Mouse (Mus musculus): ENCODE results near the gene Tmem216. TPM values are rescaled to one million over a fixed set of nuclear protein-coding genes. Genes with fewer than 3 reads are reported as not detected.

Tmem216 gene
- polyA plus RNA-seq, 1 experiment from 2014 or later: 20.7 TPM

DNA sequence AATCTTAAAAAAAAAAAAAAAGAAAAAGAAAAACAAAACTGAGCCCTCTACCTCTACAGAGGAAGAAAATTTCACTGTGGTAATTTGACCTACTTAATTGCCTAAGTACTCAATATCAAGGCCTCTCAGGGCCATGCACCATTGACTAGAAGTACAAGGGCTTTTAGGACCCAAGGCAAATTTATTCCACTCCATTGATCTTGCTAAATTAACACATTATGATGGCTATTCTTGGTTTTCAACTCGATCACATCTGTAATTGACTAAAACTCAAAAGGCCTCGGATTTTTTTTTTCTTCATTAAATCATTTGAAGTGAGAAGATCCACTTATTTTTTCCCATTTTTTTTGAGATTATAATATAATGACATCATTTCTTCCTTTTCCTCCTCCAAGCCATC is 1.4 kb upstream of the Tmem216 start:
- H3K4me2 ChIP-seq (ENCODE audit: low read depth, low read length): no peak overlapping the region
- no peaks in the 10 kb centered on the region for H3K27me3 ChIP-seq (ENCODE audit: control insufficient read depth, insufficient read depth, low read length)
- no peaks in the 10 kb centered on the region for H3K36me3 ChIP-seq (ENCODE audit: control insufficient read depth, insufficient read depth)
- H3K4me3 ChIP-seq (ENCODE audit: low read length): no peak overlapping the region
- no peak for ATAC-seq (replicated peaks; ENCODE audit: extremely low read depth, insufficient read depth, low FRiP score)
- H3K9me3 ChIP-seq (replicated peaks; ENCODE audit: control insufficient read depth, low read length): no peaks in the 10 kb centered on the region
- H3K9ac ChIP-seq (ENCODE audit: low read length): no peak overlapping the region
- peaks cover 8% of the 10 kb centered on the region for H3K4me1 ChIP-seq (ENCODE audit: control insufficient read depth, insufficient read depth, low read length)
- H3K27ac ChIP-seq (ENCODE audit: low read length): no peak overlapping the region
- WGBS: 75% methylated on average over 2 of the region's 2 CpGs

DNA sequence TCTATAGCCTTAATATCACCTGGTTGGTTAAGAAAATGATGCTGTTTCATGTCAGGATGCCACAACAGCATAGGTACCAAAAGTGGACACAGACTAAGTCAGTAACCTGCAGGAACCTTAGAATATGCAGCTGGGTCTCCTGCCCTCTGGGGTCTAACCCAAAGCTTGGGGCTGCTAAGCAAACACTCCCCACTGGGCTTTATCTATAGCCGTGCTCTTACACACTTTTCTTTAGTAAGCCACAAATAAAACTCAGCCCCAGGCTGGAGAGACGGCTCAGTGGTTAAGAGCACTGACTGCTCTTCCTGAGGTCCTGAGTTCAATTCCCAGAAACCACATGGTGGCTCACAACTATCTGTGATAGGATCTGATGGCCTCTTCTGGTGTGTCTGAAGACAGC is 963 bp upstream of the Tmem216 start:
- 59% methylated on average over 2 of the region's 2 CpGs for WGBS

DNA sequence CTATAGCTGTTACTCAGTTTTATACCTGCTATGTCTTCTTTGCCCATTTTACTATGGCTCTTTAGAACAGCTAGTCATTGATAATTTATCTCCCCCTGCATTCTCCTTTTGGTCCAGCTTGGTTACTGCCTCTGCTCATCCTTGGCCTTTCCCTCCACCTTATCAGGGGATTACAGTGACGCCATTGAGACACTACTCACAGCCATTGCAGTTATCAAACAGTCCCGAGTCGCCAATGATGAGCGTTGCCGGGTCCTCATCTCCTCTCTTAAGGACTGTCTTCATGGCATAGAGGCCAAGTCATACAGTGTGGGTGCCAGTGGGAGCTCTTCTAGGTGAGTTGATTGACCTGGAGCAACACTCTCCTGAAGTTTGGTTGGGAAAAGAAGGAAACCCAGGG is 16.6 kb downstream of the Tmem216 start:
- Histone ChIP-seq H3K27me3 (ENCODE audit: control insufficient read depth, insufficient read depth, low read length) (no peaks in the 10 kb centered on the region), H3K27ac (ENCODE audit: low read length) (no peak overlapping the region), H3K9ac (ENCODE audit: low read length) (no peak overlapping the region), H3K9me3 (replicated peaks; ENCODE audit: control insufficient read depth, low read length) (no peaks in the 10 kb centered on the region), H3K4me3 (ENCODE audit: low read length) (no peak overlapping the region), H3K4me1 (ENCODE audit: control insufficient read depth, insufficient read depth, low read length) (no peaks in the 10 kb centered on the region), H3K4me2 (ENCODE audit: low read depth, low read length) (no peak overlapping the region), H3K36me3 (ENCODE audit: control insufficient read depth, insufficient read depth) (peaks cover 70% of the 10 kb centered on the region)
- WGBS: 84% methylated on average over 5 of the region's 5 CpGs
- no peak for ATAC-seq (replicated peaks; ENCODE audit: extremely low read depth, insufficient read depth, low FRiP score)

More for the DNA sequence above, 963 bp upstream of the Tmem216 start:
- Histone ChIP-seq H3K9ac (ENCODE audit: low read length) (no peak overlapping the region), H3K9me3 (replicated peaks; ENCODE audit: control insufficient read depth, low read length) (no peaks in the 10 kb centered on the region), H3K27ac (ENCODE audit: low read length) (no peak overlapping the region), H3K4me2 (ENCODE audit: low read depth, low read length) (no peak overlapping the region), H3K27me3 (ENCODE audit: control insufficient read depth, insufficient read depth, low read length) (no peaks in the 10 kb centered on the region), H3K4me1 (ENCODE audit: control insufficient read depth, insufficient read depth, low read length) (peaks cover 8% of the 10 kb centered on the region), H3K4me3 (ENCODE audit: low read length) (no peak overlapping the region), H3K36me3 (ENCODE audit: control insufficient read depth, insufficient read depth) (no peaks in the 10 kb centered on the region)
- no peak for ATAC-seq (replicated peaks; ENCODE audit: extremely low read depth, insufficient read depth, low FRiP score)

DNA sequence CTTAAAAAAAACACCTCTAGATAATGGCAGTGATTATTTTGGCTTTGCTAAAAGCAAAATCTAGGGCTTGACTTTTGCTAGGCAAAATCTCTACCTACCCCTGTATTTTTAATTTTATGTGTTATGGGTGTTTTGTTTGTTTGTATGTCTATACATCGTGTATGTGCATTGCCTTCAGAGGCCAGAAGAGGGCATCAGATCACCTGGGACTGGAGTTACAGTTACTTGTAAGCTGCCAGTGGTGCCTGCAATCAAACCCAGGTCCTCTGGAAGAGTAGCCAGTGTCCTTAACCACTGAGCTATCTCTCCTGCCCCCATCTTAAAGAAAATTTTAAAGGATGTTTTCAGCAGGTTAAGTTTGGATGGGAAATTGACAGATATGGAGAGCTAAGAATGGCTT is 26.0 kb downstream of the Tmem216 start:
- Histone ChIP-seq H3K9me3 (replicated peaks; ENCODE audit: control insufficient read depth, low read length) (no peaks in the 10 kb centered on the region), H3K27ac (ENCODE audit: low read length) (no peak overlapping the region), H3K9ac (ENCODE audit: low read length) (no peak overlapping the region), H3K4me1 (ENCODE audit: control insufficient read depth, insufficient read depth, low read length) (peaks cover 9% of the 10 kb centered on the region), H3K4me2 (ENCODE audit: low read depth, low read length) (no peak overlapping the region), H3K36me3 (ENCODE audit: control insufficient read depth, insufficient read depth) (peaks cover 37% of the 10 kb centered on the region), H3K27me3 (ENCODE audit: control insufficient read depth, insufficient read depth, low read length) (no peaks in the 10 kb centered on the region), H3K4me3 (ENCODE audit: low read length) (no peak overlapping the region)
- no peak for ATAC-seq (replicated peaks; ENCODE audit: extremely low read depth, insufficient read depth, low FRiP score)
- 94% methylated on average over 1 of the region's 1 CpGs for WGBS

DNA sequence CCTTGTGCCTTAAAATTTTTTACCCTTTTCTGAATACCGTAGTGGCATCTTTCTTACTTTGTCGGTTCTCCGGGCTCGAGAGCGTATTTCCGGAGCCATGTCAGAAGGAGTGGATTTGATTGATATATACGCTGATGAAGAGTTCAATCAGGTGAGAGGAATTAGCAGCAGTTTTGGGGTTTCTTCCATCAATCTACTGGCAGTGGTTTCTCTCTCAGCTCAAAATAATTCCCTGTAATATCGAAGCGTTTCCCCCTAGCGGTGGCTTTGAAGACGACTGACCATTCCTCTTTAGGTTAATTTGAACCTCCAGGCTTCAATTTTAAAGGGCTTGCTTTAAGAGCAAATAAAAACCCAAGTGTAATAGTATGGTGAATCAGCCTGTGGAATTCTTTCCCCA is 30.1 kb downstream of the Tmem216 start, which contains the start of gene Sdhaf2:
Gene Sdhaf2, minus strand, starts transcription at position 233 of the 400 bp plus-strand sequence.
- Histone ChIP-seq H3K4me2 (ENCODE audit: low read depth, low read length) (peak within 1 kb of the TSS; percentile 75), H3K9ac (ENCODE audit: low read length) (peak within 1 kb of the TSS; percentile 100), H3K4me3 (ENCODE audit: low read length) (peak within 1 kb of the TSS; percentile 96), H3K9me3 (replicated peaks; ENCODE audit: control insufficient read depth, low read length) (no peaks in the 10 kb centered on the region), H3K27me3 (ENCODE audit: control insufficient read depth, insufficient read depth, low read length) (no peaks in the 10 kb centered on the region), H3K27ac (ENCODE audit: low read length) (peak within 1 kb of the TSS; percentile 99), H3K4me1 (ENCODE audit: control insufficient read depth, insufficient read depth, low read length) (peaks cover 14% of the 10 kb centered on the region), H3K36me3 (ENCODE audit: control insufficient read depth, insufficient read depth) (peaks cover 14% of the 10 kb centered on the region)
- under 1% methylated on average over 11 of the region's 11 CpGs for WGBS
- no peak for ATAC-seq (replicated peaks; ENCODE audit: extremely low read depth, insufficient read depth, low FRiP score)

DNA sequence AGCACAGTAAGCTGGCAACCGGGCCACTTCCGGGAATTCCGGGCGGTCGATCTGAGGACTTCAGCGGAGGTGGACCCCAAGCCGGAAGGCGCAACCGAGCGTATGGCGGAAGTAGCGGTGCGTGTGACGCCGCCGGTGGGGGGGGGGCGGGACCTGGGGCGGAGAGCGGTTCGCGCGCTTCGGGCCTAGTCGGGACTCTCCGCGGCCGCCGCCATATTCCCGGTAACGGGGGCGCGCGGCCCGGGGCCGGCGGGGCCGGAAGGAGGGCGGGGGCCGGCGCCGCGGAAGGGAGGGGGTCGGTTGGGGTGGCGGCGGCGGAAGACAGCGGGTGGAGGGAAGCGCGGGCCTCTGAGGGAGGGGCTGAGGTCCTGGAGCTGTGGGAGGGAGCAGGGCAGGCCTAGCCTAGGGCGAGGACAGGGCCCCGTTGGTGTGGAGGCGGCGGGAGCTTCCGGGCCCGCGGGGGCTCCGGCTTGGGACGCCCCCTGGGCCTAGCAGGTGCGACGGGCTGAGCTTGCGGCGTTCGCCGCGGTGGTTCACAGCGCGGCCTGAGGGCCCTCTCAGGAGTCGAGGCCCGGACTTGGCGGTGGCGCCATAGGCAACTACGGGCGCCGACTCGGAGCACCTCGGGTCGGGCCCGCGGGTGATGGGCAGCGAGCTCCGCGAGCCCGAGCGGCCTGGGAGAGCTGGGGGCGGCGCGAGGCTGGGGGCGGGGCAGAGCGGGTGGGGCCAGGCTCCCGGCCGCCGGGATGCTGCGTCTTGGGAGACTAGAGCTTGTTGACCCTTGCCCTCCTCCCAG is 30.7 kb downstream of the Tmem216 start, which contains the start of gene Cpsf7:
Gene Cpsf7, plus strand, starts transcription at position 161 of the 796 bp plus-strand sequence.
- H3K4me2 ChIP-seq (ENCODE audit: low read depth, low read length): peak within 1 kb of the TSS; percentile 75
- WGBS: under 1% methylated on average over 86 of the region's 93 CpGs
- H3K4me3 ChIP-seq (ENCODE audit: low read length): peak within 1 kb of the TSS; percentile 96
- peak; percentile 94 for ATAC-seq (replicated peaks; ENCODE audit: extremely low read depth, insufficient read depth, low FRiP score)
- peak within 1 kb of the TSS; percentile 100 for H3K9ac ChIP-seq (ENCODE audit: low read length)
- no peaks in the 10 kb centered on the region for H3K9me3 ChIP-seq (replicated peaks; ENCODE audit: control insufficient read depth, low read length)
- peaks cover 8% of the 10 kb centered on the region for H3K36me3 ChIP-seq (ENCODE audit: control insufficient read depth, insufficient read depth)
- H3K27ac ChIP-seq (ENCODE audit: low read length): peak within 1 kb of the TSS; percentile 99
- peaks cover 14% of the 10 kb centered on the region for H3K4me1 ChIP-seq (ENCODE audit: control insufficient read depth, insufficient read depth, low read length)
- H3K27me3 ChIP-seq (ENCODE audit: control insufficient read depth, insufficient read depth, low read length): no peaks in the 10 kb centered on the region

DNA sequence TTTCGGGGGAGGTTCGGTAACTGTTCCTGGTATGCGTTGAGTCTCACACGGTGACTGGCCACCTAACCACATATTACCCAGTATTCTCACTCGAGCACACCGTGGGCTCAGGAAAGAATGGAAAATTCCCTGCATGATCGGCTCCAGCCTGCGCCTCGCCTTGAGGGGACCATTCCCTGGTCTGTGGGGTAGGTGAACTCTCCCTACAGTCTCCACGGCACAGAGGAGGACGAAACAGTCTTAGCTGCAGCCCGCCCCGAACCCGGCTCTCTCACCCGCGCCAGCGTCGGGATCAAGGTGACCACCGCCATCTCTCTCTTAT is 31.3 kb downstream of the Tmem216 start:
- peaks cover 14% of the 10 kb centered on the region for H3K4me1 ChIP-seq (ENCODE audit: control insufficient read depth, insufficient read depth, low read length)
- H3K9me3 ChIP-seq (replicated peaks; ENCODE audit: control insufficient read depth, low read length): no peaks in the 10 kb centered on the region
- H3K4me2 ChIP-seq (ENCODE audit: low read depth, low read length): peak overlapping the region; percentile 68
- H3K27me3 ChIP-seq (ENCODE audit: control insufficient read depth, insufficient read depth, low read length): no peaks in the 10 kb centered on the region
- under 1% methylated on average over 19 of the region's 19 CpGs for WGBS
- H3K36me3 ChIP-seq (ENCODE audit: control insufficient read depth, insufficient read depth): peaks cover 5% of the 10 kb centered on the region; the same call in 1 of the 2 replicates
- H3K27ac ChIP-seq (ENCODE audit: low read length): peak overlapping the region; percentile 99
- no peak for ATAC-seq (replicated peaks; ENCODE audit: extremely low read depth, insufficient read depth, low FRiP score)
- peak overlapping the region; percentile 100 for H3K9ac ChIP-seq (ENCODE audit: low read length)
- H3K4me3 ChIP-seq (ENCODE audit: low read length): peak overlapping the region; percentile 96

DNA sequence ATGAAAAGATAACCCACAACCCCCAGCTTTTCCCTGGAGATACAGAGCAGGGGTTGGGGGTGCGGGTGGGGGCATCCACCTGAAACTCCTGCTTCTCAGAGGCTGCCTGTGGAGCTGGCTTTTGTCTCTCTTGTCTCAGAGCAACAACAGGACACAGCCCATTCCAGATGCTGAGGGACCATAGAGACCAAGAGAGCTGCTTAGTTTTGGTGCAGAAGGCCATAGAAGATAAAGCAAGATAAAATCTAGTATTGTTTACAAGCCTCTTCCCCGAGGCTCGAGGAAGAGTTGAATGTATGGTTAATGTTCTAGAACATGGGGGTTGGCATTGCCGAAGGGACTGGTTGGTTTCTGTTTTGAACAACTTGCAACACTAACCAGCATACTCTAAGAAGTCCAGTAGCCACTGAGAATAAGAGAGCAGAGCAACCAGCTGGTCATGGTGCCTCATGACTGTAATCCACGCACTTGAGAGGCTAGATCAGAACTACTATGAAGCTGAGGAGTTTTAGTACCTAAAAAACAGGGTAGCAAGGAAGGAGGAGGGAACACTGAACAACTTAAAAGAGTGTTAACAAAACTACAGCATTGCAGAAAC is 32.5 kb downstream of the Tmem216 start:
- no peak overlapping the region for H3K9ac ChIP-seq (ENCODE audit: low read length)
- ATAC-seq (replicated peaks; ENCODE audit: extremely low read depth, insufficient read depth, low FRiP score): no peak

DNA sequence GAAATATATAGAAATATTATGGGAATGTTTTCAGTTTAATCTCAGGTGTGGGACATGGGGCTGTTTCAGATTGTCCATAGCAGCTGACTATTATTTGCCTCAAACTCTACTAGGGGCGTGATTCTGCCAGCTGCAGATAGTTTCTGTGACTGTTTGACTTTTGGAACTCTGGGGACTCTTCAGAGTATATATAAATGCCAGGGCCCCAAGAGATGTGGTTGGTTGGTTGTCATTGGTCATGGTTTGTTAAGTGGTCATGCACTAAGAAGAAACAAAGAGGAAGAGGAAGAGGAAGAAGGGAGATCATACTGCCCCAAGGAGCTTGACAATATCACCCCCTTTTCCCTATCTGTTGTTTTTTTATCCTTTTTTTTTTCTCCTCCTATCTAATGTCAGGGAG is 34.1 kb downstream of the Tmem216 start:
- ATAC-seq (replicated peaks; ENCODE audit: extremely low read depth, insufficient read depth, low FRiP score): no peak
- Histone ChIP-seq H3K4me2 (ENCODE audit: low read depth, low read length) (no peak overlapping the region), H3K9me3 (replicated peaks; ENCODE audit: control insufficient read depth, low read length) (no peaks in the 10 kb centered on the region), H3K36me3 (ENCODE audit: control insufficient read depth, insufficient read depth) (peaks cover 7% of the 10 kb centered on the region), H3K27ac (ENCODE audit: low read length) (no peak overlapping the region), H3K4me3 (ENCODE audit: low read length) (no peak overlapping the region), H3K27me3 (ENCODE audit: control insufficient read depth, insufficient read depth, low read length) (no peaks in the 10 kb centered on the region), H3K9ac (ENCODE audit: low read length) (no peak overlapping the region), H3K4me1 (ENCODE audit: control insufficient read depth, insufficient read depth, low read length) (peaks cover 14% of the 10 kb centered on the region)
- 73% methylated on average over 1 of the region's 1 CpGs for WGBS

More for the DNA sequence above, 32.5 kb downstream of the Tmem216 start:
- Histone ChIP-seq H3K27me3 (ENCODE audit: control insufficient read depth, insufficient read depth, low read length) (no peaks in the 10 kb centered on the region), H3K27ac (ENCODE audit: low read length) (no peak overlapping the region), H3K9me3 (replicated peaks; ENCODE audit: control insufficient read depth, low read length) (no peaks in the 10 kb centered on the region), H3K4me3 (ENCODE audit: low read length) (no peak overlapping the region), H3K4me2 (ENCODE audit: low read depth, low read length) (peak overlapping the region; percentile 6; the same call in 1 of the 2 replicates), H3K36me3 (ENCODE audit: control insufficient read depth, insufficient read depth) (peaks cover 3% of the 10 kb centered on the region; the same call in 1 of the 2 replicates), H3K4me1 (ENCODE audit: control insufficient read depth, insufficient read depth, low read length) (peaks cover 14% of the 10 kb centered on the region)
- 75% methylated on average over 5 of the region's 5 CpGs for WGBS

Measured in heart, embryonic 16.5 days (tissue).